Mouse (Mus musculus) intestine, embryonic 16.5 days (tissue): Measurements from ENCODE around the gene Lekr1. TPM values are rescaled to one million over a fixed set of nuclear protein-coding genes. Genes with fewer than 3 reads are reported as not detected.

Source experiments
- ATAC-seq: fragments of 200-750 bp; cut with Nextera tagmentation; 2 replicates; pipeline ENCODE4 v1.8.0; 2017; ENCODE audit warnings: moderate TSS enrichment, moderate library complexity
- H3K27ac ChIP-seq: fragments of 300-500 bp; sonication (generic); 2 replicates; pipeline ENCODE4 v1.5.1; 2014; ENCODE audit warnings: mild to moderate bottlenecking, low read length
- H3K27me3 ChIP-seq: fragments of 300-500 bp; sonication (generic); replicated peaks from 2 replicates; pipeline ENCODE4 v1.6.1; 2014; ENCODE audit warnings: low read length, control low read depth, mixed read lengths; ENCODE audit not compliant: control insufficient read depth, insufficient read depth
- H3K36me3 ChIP-seq: fragments of 300-500 bp; sonication (generic); 2 replicates; pipeline ENCODE4 v1.6.1; 2014; ENCODE audit warnings: low read length, control low read depth; ENCODE audit not compliant: control insufficient read depth, insufficient read depth
- H3K4me1 ChIP-seq: fragments of 300-500 bp; sonication (generic); 2 replicates; pipeline ENCODE4 v1.6.1; 2014; ENCODE audit warnings: low read length, control low read depth, mixed read lengths; ENCODE audit not compliant: control insufficient read depth, insufficient read depth
- H3K4me2 ChIP-seq: fragments of 300-500 bp; sonication (generic); 2 replicates; pipeline ENCODE4 v1.6.1; 2014; ENCODE audit warnings: low read depth, low read length, control low read depth
- H3K4me3 ChIP-seq: fragments of 300-500 bp; sonication (generic); 2 replicates; pipeline ENCODE4 v1.5.1; 2014; ENCODE audit warnings: mild to moderate bottlenecking, low read length
- H3K9ac ChIP-seq: fragments of 300-500 bp; sonication (generic); 2 replicates; pipeline ENCODE4 v1.6.1; 2014; ENCODE audit warnings: low read depth, low read length
- H3K9me3 ChIP-seq: fragments of 300-500 bp; sonication (generic); 2 replicates; pipeline ENCODE4 v1.6.1; 2016; ENCODE audit warnings: low read length, control low read depth; ENCODE audit not compliant: control insufficient read depth
- WGBS: fragments of 180-500 bp; shearing (Covaris S2); extraction: QIAGEN DNeasy Blood & Tissue Kit; methylation state at CpG from one replicate; pipeline ENCODE4 v1.1.7; 2014; 5-methylcytosine and 5-hydroxymethylcytosine counted together
- polyA plus RNA-seq: library from polyadenylated mRNA; unstranded; fragments of >200 nt; fragmentation: Nextera tagmentation; extraction: Ambion mirVana; gene quantifications from 2 replicates; pipeline ENCODE4 v1.2.1, GENCODE M21; 2015

Gene Lekr1
- polyA plus RNA-seq, 1 experiment from 2014 or later: 7.3 TPM

DNA sequence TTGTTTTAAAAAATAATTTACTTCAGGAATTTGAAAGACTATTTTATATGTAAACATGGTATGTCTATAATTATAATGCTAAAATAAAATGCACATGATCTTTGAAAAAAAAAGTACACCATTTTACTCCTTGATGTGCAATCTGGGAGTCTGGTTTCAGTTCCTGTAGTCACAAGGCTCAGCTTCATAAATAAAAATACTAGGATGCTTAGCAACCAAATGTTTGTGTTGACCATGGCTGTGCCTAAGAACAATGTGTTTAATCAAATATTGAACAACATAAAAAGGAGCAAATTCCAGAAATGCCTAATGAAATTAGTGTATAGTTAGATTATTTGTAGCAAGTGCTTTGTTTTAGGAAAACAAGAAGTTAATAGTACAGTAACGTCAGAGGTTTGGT lies 107.9 kb downstream of the Lekr1 start:
- 69% methylated on average over 1 of the region's 1 CpGs for WGBS
- ATAC-seq: no peak
- no peak overlapping the region for H3K27ac ChIP-seq

DNA sequence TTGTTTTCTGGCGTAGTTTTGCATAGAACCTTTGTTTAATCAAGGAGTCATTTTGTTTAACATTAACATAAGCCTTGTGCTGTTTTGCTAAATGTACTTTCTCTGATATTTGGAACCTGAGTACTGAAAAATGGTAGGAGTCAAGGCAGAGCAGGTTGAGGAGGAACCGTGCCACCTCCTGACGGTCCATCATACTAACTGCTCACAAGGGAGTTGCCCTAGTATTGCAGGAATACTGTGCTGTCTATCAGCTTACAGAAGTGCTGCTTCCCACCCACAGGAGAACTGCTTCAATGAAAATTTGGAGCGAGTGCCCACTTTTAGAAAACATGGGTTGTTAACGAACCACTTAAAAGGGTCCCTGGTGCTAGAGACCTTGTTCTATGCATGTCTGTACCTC lies 109.1 kb downstream of the Lekr1 start:
- no peak for ATAC-seq
- Histone ChIP-seq H3K36me3 (no peaks in the 10 kb centered on the region), H3K27ac (no peak overlapping the region), H3K4me1 (no peaks in the 10 kb centered on the region), H3K4me2 (no peak overlapping the region), H3K27me3 (no peaks in the 10 kb centered on the region), H3K4me3 (no peak overlapping the region), H3K9me3 (no peaks in the 10 kb centered on the region), H3K9ac (no peak overlapping the region)
- WGBS: 86% methylated on average over 5 of the region's 5 CpGs

More for the DNA sequence above, 107.9 kb downstream of the Lekr1 start:
- no peak overlapping the region for H3K4me3 ChIP-seq
- H3K4me2 ChIP-seq: no peak overlapping the region
- H3K36me3 ChIP-seq: no peaks in the 10 kb centered on the region
- no peaks in the 10 kb centered on the region for H3K4me1 ChIP-seq
- no peaks in the 10 kb centered on the region for H3K27me3 ChIP-seq
- no peak overlapping the region for H3K9ac ChIP-seq
- H3K9me3 ChIP-seq: no peaks in the 10 kb centered on the region

DNA sequence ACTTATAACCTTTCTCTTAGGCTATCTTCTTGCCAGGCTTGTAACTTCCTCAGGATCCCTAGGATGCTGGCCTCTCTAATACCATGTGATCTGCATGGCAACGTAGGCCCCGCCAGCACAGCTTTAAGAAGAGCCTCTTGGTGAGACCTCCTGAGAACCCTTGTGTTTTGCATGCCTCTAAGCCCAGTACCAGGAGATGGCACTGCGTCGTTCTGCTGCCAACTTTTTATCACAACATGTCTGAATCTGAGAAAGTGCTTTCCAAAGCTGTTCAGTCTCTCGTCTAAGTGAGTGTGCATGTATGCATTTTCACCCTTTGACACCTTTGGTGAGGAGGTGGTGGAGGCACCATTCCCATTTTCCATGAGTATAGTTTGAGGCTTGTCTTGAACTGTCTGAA lies 116.2 kb downstream of the Lekr1 start:
- Histone ChIP-seq H3K4me2 (no peak overlapping the region), H3K36me3 (no peaks in the 10 kb centered on the region), H3K9ac (no peak overlapping the region), H3K27me3 (no peaks in the 10 kb centered on the region), H3K9me3 (no peaks in the 10 kb centered on the region), H3K4me3 (no peak overlapping the region), H3K27ac (no peak overlapping the region), H3K4me1 (no peaks in the 10 kb centered on the region)
- WGBS: 75% methylated on average over 5 of the region's 5 CpGs
- no peak for ATAC-seq

DNA sequence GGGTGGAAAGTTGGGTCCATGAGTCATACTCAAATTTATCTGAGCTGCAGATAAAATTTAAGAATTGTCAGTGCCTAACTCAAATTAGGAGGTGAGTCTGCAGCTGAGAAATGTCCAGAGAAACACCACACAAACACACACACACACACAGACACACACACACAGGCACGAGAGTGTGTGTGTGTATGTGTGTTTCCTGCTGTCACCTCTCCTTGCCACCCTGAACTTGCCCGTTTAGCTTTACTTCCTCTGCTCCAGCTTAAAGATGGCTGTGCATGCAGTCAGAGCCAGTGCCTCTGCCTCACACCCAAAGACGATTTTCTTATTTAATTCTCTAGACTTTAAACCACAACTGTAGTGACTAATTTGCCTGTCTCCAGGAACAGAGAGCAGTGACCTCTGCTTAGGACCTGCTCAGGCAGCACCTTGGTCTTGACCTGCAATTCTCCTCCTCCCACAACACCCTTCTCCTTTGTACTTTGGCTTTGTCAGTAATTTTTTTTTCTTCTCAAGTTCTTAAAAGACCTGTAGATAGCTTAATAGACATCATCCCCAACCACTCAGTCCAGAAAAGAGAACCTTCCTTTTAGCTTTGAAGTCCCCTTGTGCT lies 124.2 kb downstream of the Lekr1 start:
- Histone ChIP-seq H3K27ac (no peak overlapping the region), H3K4me2 (no peak overlapping the region), H3K4me3 (no peak overlapping the region), H3K9me3 (no peaks in the 10 kb centered on the region), H3K27me3 (no peaks in the 10 kb centered on the region), H3K36me3 (no peaks in the 10 kb centered on the region), H3K4me1 (no peaks in the 10 kb centered on the region), H3K9ac (no peak overlapping the region)
- no peak for ATAC-seq
- WGBS: 53% methylated on average over 3 of the region's 3 CpGs

DNA sequence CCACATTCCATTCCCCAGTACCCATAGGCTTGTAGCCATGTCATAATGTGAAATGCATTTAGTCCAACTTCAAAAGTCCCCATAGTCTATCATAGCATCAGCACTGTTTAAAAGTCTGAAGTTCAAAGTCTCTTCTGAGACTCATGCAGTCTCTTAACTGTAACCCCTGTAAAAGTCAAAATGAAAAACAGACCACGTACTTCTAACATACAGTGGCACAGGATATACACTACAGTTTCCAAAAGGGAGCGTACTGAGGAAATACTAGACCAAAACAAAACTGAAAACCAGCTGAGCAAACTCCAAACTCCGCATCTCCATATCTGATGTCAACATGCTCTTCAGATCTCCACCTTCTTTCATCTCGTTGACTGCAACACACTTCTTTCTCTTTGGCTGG lies 127.5 kb downstream of the Lekr1 start:
- WGBS: 88% methylated on average over 4 of the region's 4 CpGs
- Histone ChIP-seq H3K4me2 (no peak overlapping the region), H3K27ac (no peak overlapping the region)

DNA sequence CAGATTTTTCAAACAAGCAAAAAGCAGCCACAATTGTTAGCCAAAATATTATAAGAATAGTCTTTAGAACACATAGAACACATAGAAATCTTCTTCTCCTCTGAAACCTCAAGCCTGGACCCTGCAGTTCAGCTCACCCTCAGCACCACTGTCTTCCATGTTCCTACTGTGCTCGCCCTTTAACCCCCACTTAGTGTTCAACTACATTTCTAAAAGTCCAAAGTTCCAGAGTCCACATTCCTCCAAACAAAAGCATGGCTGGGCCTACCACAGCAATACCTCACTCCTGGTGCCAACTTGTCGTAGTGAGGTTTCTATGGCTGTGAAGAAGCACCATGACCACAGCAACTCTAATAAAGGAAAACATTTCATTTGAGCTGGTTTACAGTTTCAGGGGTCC lies 128.7 kb downstream of the Lekr1 start:
- Histone ChIP-seq H3K27me3 (no peaks in the 10 kb centered on the region), H3K4me3 (no peak overlapping the region), H3K36me3 (no peaks in the 10 kb centered on the region), H3K4me1 (no peaks in the 10 kb centered on the region), H3K9me3 (no peaks in the 10 kb centered on the region), H3K9ac (no peak overlapping the region), H3K27ac (no peak overlapping the region), H3K4me2 (no peak overlapping the region)
- 82% methylated on average over 2 of the region's 2 CpGs for WGBS
- ATAC-seq: no peak

More for the DNA sequence above, 127.5 kb downstream of the Lekr1 start:
- no peak for ATAC-seq
- H3K9ac ChIP-seq: no peak overlapping the region
- H3K4me3 ChIP-seq: no peak overlapping the region
- H3K27me3 ChIP-seq: no peaks in the 10 kb centered on the region
- H3K36me3 ChIP-seq: no peaks in the 10 kb centered on the region
- no peaks in the 10 kb centered on the region for H3K4me1 ChIP-seq
- no peaks in the 10 kb centered on the region for H3K9me3 ChIP-seq

DNA sequence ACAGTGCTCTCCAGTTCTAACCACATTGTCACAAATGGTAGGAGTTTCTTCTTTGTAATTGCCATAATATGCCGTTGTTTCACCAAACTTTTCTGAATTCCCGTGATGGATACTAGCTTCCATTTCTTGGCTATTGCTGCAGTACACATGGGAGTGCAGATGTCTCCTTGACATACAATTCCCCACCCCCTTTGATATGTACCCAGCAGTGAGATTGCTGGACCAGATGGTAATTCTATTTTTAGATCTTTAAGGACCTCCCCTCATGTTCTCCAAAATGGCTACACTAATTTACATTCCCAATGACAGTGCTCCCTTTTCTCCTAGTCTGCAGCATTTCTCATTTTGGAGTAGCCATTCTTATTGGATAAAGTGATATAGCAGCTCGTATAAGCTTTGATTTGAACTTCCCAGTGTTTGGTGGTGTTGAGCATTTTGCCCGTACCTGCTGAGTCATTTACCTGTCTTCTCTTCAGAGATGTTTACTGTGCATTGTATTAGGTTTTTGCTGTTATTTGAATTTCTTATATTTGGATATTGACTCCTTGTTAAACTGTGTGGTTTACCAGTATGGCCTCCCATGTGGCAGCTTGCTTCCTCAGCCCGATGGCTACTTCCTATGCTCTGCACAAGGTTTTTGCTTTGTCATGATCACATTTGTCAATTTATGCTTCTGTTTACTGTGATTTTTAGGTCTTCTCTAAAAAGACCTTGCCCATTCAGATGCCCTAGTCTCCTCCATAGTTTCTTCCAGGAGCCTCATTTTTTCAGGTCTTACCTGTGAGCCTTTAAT lies 131.5 kb downstream of the Lekr1 start:
- no peak overlapping the region for H3K27ac ChIP-seq
- no peak for ATAC-seq
- H3K27me3 ChIP-seq: no peaks in the 10 kb centered on the region
- H3K36me3 ChIP-seq: no peaks in the 10 kb centered on the region
- H3K9ac ChIP-seq: no peak overlapping the region
- no peak overlapping the region for H3K4me3 ChIP-seq
- H3K4me1 ChIP-seq: no peaks in the 10 kb centered on the region
- 90% methylated on average over 5 of the region's 5 CpGs for WGBS
- no peak overlapping the region for H3K4me2 ChIP-seq
- H3K9me3 ChIP-seq: no peaks in the 10 kb centered on the region

DNA sequence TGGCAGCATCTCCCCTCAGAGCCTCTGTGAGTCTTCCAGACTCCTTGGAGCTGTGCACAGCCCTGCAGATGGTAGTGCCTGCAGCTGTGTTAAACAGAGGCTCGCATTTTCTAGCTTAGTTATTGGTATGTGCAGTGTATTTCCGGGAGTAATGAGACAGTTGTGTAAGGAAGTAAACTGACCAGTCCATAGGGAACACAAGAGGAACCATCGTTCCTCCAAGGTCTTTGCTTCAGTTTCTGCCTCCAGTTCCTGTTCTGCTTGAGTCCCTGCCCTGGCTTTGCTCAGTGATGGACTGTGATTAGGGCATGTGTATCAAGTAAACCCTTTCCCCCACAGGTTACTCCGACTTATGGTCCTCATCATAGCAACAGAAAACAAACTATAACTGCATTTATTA lies 134.9 kb downstream of the Lekr1 start:
- Histone ChIP-seq H3K27ac (no peak overlapping the region), H3K4me3 (no peak overlapping the region), H3K36me3 (no peaks in the 10 kb centered on the region), H3K9ac (no peak overlapping the region), H3K9me3 (no peaks in the 10 kb centered on the region), H3K4me2 (no peak overlapping the region), H3K27me3 (no peaks in the 10 kb centered on the region), H3K4me1 (no peaks in the 10 kb centered on the region)
- 68% methylated on average over 4 of the region's 4 CpGs for WGBS
- ATAC-seq: no peak

DNA sequence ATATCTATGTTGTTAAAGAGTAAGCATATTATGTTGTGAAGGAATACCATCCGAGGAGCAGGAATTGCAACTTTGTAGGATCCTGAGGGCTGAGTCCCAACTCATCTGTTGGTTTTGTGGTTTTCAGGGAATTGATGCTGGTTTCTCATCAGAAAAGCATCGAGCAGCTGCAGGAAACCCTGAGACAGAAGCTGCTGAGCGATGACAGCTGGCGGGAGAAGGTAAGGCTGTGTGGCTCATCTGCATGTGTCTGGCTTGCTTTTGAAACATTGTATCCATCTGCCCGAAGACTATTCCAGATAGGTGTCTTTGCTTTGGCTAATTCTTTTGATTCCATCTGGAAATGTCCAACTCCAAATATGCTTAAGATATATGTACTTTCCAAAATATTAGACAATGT lies 136.2 kb downstream of the Lekr1 start:
- Histone ChIP-seq H3K4me2 (no peak overlapping the region), H3K36me3 (no peaks in the 10 kb centered on the region), H3K4me1 (no peaks in the 10 kb centered on the region), H3K27ac (no peak overlapping the region), H3K9ac (no peak overlapping the region), H3K27me3 (no peaks in the 10 kb centered on the region), H3K4me3 (no peak overlapping the region), H3K9me3 (no peaks in the 10 kb centered on the region)
- 76% methylated on average over 5 of the region's 5 CpGs for WGBS
- no peak for ATAC-seq
